Mouse (Mus musculus) left cerebral cortex, adult 8-10 months (tissue): ENCODE measurements around the gene B230217C12Rik. TPM values are rescaled to one million over a fixed set of nuclear protein-coding genes. Genes with fewer than 3 reads are reported as not detected.
A peak's percentile ranks its signal among the peaks of the same experiment; 100 is the strongest.

ENCODE experiments used
- DNase-seq, 2 experiments: peaks; one replicate each; pipeline ENCODE4 v3.0.0; 2022; ENCODE audit warnings: low spot score in 2 of 2
- total RNA-seq, 4 experiments: library from RNA; stranded (reverse); gene quantifications; 2 replicates each; pipeline ENCODE4 v1.2.4; 2022

The B230217C12Rik gene
- total RNA-seq, 4 experiments from 2014 or later, result 73.0 to 83.2 (median 79.8) TPM

DNA sequence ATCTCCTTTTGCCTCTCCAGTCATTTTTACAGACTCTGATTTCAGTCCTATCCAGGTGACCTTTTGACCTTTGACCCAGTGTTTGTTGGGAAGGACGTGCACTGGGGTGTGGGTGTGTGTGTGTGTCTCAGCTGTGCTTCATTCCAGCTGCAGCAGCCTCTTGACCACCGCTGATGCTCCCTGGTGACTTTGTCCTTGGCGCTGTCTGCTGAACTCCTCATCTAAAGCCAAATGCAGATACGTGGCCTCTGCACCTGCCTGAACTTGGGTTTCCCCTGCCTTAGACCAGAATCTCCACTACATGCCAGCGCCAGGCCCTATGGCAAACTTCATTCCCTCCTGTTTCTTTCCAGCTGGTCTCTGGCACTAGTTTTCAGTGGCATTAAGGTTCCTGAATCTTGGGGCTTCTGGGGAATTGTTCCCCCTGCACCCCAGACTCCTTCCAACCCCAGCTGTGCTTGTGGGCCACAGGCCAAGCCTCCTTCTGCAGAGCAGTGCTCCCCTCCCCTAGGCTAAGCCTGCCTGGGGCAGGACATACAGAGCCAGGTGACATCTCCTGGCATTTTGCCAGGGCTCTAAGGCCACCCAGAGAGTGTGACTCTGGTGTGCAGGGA is 31.9 kb upstream of the B230217C12Rik start:
- DNase-seq, result no peak

GRCm38 (mm10) chr11:97809235-97810121 is 31.1 kb upstream of the B230217C12Rik start:
- DNase-seq, result no peak

- DNase-seq, result no peak
Observed at GRCm38 (mm10) chr11:97810356-97810755, 30.2 kb upstream of the B230217C12Rik start.

DNA sequence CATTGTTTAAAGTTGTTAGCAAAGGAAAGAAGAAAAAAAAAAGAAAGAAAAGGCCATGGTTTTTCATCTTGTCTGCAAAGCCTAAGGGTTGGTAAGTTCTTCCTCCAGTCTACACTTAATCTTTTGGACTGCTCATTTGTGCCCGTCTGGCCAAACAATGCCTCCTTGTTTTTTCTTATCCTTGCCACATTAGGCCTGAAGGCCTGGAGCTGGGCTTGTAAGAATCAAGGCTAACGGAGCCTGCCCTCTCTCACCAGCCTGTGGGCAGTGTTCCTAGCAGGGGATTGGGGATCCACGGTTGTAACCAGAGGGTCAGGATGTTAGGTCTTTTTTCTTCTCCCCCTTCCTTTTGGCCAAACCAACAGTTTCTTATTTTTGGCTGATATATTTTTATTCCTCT is 29.6 kb upstream of the B230217C12Rik start:
- no peak for DNase-seq

GRCm38 (mm10) chr11:97811569-97812362 is 28.8 kb upstream of the B230217C12Rik start:
- DNase-seq, result no peak

GRCm38 (mm10) chr11:97812491-97812921 is 28.1 kb upstream of the B230217C12Rik start:
- no peak for DNase-seq

GRCm38 (mm10) chr11:97813085-97813484 is 27.5 kb upstream of the B230217C12Rik start:
- no peak for DNase-seq

GRCm38 (mm10) chr11:97813746-97814515 is 26.6 kb upstream of the B230217C12Rik start:
- DNase-seq, result peak in 1 of 2 experiments; percentile 26

GRCm38 (mm10) chr11:97815736-97816135 is 24.8 kb upstream of the B230217C12Rik start:
- no peak for DNase-seq

DNA sequence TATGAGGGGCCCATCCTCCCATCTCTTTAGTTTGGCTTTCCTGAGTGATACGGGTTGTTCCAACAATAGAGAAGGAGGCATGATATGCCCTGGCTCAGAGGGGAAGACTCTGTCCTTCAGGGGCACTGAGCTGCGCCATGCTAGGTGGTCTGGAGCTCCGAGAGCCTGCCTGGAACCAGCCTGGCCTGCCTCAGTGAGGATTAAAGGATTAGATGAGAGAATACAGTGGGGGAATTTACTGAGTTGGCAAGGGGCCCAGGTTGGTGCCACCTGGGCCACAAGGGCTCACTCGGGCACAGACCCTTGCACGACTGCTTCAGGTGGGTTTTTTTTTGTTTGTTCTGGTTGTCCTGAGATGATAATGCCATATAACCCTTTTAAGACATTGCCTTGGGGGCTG is 24.4 kb upstream of the B230217C12Rik start:
- no peak for DNase-seq

- no peak for DNase-seq
Observed at GRCm38 (mm10) chr11:97816916-97817315, 23.7 kb upstream of the B230217C12Rik start.

DNA sequence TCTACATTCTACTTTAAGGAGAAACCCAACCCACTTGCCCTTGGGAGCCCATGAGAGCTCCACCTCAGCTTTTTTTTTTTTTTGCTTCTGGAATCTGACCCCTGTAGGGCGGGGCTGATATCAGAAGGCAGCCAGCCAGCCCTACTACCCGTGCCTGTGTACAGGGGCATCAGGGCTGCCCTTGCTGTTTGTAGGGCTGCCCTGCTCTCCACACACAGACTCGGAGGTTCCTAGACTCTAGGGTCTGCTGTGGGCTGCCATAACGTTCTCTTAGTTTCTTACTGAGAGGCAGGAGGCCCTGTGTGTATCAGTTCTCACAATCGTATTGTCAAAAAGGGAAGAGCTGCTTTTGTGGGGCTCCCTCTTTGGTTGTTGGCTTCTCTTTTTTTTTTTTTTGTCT is 23.2 kb upstream of the B230217C12Rik start:
- no peak for DNase-seq

DNA sequence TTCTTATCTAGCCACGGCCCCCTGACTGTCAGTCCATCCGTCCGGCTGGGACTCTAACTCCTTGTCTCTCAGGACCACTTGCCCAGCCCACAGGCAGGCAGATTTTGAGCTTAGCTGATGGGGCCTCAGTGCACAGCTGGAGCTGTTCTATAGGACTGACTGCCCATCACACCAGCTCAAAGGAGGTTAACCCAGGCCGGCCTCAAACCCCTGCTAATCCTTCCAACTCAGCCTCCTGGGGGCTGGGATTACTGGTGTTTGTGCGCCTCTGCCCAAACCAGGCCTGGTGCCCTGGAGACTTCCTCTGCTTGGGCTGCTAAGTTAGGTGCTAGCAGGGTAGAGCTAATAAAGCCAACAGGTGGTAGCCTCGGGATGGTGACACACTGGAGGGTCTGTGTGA is 22.6 kb upstream of the B230217C12Rik start:
- no peak for DNase-seq

- DNase-seq, result no peak
Observed at GRCm38 (mm10) chr11:97818571-97818970, 22.0 kb upstream of the B230217C12Rik start.

DNA sequence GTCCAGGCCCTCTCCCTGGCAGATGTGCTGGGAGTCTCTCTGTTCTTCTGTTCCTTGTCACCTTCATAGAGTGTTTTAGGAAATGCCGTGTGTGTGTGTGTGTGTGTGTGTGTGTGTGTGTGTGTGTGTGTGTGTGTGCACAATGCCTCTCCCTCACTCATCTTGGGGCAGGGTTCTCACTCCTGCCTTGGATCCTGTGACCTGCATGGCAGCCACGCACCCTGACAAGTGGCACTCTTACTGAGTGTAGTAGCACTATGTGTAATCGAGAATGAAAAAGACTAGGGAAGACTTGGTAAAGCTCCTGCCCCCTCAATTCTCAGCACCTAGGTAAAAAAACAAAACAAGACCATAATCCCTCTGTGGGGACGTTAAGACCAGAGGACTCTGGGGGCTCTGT is 21.5 kb upstream of the B230217C12Rik start:
- no peak for DNase-seq

- no peak for DNase-seq
Observed at GRCm38 (mm10) chr11:97819923-97820322, 20.7 kb upstream of the B230217C12Rik start.

- no peak for DNase-seq
Observed at GRCm38 (mm10) chr11:97820840-97821239, 19.7 kb upstream of the B230217C12Rik start.

DNA sequence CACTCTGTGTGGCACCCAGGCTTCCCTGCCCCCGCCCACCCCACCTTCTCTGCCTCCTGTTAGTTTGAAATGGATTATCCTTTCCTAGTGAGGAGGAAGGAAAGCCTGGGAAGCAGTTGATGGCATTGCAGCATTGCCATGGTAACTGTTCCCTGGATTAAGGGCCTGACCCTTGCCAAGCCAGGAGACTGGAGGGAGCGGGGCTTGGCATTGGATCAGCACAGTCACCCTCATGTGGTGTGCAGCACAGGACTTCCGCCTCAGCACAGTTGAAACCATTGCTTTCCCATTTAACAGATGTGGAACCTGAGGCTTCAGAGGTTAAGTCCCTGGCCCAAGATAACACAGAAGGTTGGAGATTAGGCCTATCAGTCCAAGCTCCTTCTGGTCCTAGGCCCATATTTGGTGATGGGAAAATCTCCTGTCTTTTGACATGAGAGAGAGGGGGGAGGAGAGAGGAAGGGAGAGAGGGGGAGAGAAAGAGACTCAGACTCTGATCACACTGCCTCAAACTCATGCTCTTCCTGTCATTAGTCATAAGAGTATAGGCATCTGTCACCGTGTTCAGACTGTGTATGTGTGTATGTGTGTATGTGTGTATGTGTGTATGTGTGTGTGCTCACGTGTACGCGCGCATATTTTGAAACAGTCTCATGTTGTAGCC is 19.0 kb upstream of the B230217C12Rik start:
- DNase-seq, result no peak

DNA sequence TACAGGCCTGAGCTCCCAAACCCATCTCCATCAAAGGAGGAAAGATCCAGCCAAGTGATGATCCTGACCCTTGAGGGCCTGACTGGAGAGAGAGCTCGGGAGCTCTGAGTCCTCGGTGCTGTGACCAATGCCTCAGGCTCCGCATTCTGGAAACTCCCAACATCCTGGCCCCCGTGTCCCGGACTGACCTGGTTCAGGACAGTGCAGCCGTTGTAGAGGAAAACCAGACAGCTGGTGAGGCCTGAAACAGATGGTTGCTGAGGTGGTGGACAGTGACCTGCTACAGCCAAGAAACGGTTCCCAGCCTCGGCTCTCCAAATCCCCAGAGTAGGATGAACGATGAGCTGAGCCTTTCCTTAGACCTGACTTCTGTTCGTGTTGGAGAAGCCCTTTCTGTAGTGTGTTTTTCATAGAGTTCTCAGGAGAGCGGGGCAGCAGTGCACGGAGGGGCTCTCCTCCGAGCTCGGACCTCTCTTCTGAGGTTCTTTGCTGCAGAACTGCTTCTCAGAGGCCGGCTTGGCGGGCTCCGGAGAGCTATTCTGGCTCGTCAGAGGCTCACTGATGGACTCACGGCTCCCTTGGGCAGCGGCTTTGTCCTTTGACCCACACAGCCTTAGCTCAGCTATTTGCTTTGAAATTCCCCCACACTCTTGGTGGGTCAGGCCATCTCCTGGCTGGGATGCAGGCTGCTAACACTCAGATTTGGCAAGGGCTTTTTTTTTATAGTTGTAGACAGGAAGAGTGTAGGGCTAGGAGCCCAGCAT is 17.6 kb upstream of the B230217C12Rik start:
- DNase-seq, result no peak

- no peak for DNase-seq
Observed at GRCm38 (mm10) chr11:97824168-97824567, 16.4 kb upstream of the B230217C12Rik start.
